Mouse (Mus musculus): ENCODE results near the gene Nprl2. TPM values are rescaled to one million over a fixed set of nuclear protein-coding genes. Genes with fewer than 3 reads are reported as not detected.

Gene Nprl2
- polyA plus RNA-seq (2014; fragmentation: Illumina TruSeq; extraction: RNeasy Lipid Tissue Mini Kit (QIAGEN cat#74804); ENCODE audit: low read depth, low replicate concordance): 2.4 TPM

GRCm38 (mm10) chr9:107541474-107542351 is at the start of gene Nprl2, which contains the start of gene Cyb561d2:
Gene Nprl2, plus strand, starts transcription at chr9:107542226.
Gene Cyb561d2, minus strand, starts transcription at chr9:107542193.

DNA sequence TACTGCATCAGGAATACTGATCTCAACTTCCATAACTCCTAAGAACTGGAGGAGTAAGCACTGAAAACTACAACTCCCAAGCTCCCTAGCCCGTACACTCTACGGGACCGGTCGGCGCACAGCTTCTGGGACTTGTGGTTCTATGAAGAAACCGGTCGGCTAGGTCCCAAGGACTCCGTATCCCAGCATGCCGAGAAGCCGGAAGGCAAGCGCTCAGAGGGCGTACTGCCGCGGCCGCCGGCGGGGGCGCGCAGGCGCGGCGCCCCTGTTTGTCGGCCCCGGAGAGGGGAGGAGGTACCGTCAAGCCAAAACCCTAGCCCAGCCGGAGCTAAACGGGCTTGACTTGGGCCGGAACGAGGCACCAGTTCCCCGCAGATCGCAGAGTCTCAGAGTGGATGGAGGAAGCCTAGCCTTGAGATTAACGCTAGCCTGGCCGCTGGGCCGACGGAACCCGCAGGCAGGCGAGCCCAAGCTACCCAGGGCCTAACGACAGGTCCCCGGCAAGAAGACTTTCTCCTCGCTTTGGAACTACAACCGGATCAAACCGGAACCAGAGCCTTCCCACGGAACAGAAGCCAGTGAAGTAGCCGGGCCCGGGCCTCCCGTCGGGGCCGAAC is 8.1 kb upstream of the Nprl2 start, which contains the start of gene Tmem115:
Tmem115 (plus strand) TSS at position 155 of the 617 bp plus-strand sequence.

DNA sequence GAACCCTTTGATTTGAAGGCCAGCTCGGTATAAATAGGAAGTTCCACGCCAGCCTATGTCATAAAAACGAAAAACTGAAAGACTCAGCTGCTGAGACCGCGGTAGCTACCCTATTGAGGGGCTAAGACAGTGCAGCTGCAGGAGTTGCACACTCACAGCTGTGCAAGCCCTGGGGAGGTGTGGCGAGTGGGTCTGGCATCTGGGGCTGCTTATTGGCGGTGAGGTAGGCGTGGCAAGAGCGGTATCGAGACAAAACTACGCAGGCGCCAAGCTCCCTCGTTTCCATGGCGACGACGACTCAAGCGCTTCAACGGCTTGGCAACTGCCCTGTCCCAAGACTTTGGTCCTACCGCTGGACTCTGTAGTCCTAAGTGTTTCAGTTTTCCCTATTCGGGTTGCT is 5.0 kb downstream of the Nprl2 start, which contains the start of gene Zmynd10:
Zmynd10 (plus strand) TSS at position 273 of the 400 bp plus-strand sequence.

DNA sequence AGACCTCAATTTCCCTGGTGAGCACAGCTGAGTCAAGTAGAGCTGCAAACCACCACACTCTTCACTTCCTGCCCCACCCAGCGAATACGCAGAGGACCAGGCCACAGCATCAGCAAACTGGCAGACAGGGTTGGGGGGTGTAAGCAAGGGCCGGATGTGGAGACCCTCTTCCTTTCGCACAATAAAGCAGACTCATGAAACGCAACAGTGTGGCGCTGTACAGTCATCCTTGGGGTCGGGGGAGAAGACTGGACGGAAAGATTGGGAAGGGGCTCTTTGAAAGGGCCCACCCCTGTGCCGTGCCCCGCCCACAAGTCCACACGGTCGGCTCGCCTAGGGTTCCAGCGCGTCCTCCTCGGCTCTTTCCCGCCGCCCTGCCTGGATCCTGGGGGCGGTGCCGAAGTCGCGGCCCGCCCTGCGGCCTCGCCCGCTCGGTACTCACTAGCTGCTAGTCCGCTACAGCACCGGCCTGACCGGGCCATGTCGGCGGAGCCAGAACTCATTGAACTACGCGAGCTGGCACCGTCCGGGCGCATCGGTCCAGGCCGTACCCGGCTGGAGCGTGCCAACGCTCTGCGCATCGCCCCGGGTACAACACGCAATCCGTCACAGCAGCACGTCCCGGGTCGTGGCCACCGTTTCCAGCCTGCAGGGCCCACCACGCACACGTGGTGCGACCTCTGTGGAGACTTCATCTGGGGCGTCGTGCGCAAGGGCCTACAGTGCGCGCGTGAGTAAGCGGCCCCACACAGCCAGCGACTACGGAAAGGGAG is 9.3 kb downstream of the Nprl2 start, which contains the start of gene Rassf1:
Rassf1 (plus strand) TSS at position 439 of the 773 bp plus-strand sequence.

DNA sequence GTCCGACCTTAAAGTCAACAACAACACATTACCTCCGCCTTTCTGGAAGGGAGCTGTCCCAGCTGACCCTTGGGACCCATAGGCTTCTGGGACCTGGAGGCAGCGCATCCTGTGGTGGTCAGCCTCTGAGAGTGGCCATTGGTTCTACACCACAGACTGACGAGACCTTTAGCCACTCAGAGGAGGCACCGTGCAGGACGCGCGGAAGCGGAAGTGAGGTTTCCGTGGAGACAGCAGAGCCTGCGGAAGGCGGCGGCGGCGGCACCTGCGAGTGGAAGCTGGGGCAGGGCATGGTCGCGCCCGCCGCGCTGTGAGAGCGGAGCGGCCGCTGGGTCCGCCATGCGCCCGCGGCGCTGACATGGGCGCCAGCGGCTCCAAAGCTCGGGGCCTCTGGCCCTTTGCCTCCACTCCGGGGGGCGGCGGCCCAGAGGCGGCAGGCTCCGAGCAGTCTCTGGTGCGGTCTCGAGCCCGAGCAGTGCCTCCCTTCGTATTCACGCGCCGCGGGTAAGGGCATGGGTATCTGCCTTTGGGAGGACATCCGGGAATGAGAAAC is 21.1 kb downstream of the Nprl2 start, which contains the start of gene Tusc2:
Tusc2 (plus strand) TSS at position 227 of the 553 bp plus-strand sequence.

DNA sequence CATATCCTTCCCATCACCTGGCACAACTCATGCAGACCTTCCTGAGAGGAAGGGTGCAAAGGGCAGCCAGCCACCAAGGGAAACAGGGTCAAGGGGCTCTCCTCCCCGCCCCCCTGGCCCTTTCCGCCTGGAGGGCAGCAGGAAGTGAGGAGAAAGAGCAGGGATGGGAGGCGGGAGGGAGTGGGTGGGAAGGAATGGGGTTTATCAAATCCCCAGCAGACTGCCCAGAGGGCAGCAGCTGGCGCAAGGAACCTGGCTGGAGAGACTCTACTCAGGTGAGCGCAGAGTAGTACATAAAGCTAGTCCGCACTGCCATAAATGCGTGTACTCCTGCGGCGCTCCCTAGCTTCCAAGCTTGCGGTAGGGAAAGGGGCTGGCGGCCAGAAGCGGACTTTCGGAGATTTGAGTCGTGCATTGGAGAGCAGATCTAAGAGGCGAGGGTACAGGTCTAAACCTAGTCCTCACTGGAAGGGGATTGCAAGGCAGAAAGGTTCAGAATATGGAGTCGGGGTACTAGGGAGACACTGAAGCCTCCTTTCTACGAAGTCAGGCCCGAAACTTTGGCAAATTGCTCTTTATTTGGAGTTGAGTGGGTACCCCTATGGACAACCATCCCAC is 25.8 kb downstream of the Nprl2 start, which contains the start of gene Hyal2:
Hyal2 (plus strand) TSS at position 244 of the 618 bp plus-strand sequence.

DNA sequence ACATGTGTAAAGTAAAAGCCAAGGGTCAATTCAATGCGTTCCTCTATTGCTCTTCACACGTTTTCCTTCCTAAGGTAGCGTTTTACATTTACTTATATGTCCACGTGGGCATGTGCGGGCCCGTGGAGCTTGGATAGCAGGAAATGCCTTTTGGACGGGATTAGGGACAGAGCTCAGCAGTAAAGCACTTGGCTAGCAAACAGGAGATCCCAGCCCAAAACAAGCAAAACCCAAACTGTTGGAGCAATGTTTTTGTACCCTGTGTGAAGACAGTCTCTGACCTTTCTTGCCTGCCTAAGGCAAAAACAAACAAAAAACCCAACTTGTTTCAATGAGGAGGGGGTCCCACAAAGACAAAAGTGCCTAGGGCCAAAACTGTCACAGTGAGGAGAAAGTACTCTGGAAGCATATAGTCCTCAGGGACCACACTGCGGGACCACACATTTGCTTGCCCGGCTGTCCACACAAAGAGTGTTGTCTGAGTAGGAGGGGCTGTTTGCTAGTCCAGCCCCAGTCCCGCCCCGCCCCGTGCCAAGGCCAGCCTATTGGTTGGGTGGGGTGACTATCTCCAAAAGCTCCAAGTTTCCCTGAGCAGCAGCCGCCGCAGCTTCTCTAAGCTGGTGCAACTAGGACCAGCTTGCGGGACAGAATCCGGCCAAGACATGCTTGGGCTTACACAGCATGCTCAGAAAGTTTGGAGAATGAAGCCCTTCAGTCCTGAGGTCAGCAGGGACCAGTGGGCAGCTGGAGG is 34.5 kb downstream of the Nprl2 start, which contains the start of gene Hyal1:
Hyal1 (plus strand) TSS at position 571 of the 751 bp plus-strand sequence.

DNA sequence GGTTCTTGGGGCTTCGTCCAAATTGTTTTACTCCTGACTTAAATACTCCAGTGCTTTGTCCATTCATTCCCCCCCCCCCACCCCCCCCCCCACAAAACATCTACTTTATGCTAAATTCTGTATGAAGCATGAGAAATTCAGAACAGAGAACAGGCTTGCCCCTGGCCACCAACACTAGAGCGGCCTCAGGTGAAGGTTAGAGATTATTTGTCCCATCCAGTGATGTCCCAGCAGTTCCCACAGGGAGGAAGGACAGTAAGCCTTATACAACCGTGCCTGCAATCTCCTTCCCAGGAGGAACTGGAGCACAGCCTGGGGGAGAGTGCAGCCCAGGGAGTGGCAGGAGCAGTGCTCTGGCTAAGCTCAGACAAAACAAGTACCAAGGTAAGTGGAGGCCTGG is 36.6 kb downstream of the Nprl2 start, which contains the start of gene Naa80:
Naa80 (plus strand) TSS at position 301 of the 400 bp plus-strand sequence.

DNA sequence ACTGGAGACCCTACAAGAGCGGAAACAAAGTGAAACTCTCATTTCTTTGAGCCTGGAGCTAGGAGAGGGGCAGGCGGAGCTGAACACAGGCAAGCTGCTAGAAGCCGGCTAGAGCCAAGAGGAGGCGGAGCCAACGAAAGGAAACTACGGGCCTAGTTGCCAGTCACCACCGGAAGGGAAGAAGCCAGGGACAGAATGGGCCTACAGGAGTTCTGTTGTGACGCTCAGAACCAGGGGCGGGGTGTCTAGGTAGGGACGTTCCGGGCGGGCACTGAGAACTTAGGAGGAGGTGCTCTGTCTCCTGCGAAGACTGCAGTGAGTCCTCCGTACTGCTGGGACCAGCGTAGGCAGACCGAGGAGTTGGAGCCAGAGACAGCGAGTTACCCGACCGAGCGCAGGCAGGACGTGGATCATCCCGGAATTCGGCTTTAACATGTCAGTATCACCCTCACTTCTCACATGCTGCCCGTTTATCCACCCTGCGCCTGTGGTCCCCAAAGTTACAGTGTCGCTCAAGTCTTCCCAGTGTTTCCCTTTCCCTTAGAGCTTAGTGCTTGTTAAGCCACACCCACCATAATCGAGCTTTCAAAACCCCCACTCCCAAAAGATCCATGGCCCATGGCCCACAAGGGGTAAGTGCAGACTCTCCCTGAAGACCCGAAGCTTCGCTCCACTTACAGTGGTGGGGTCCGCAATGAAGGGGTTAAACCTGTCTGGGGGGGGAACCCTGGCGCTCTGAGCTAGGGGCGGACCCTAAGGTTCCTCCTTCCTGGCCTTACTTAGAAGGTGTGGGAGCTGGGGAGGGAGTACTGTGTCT is 38.7 kb downstream of the Nprl2 start, which contains the start of gene Hyal3:
Hyal3 (plus strand) TSS at position 318 of the 817 bp plus-strand sequence.

GRCm38 (mm10) chr9:107586974-107587832 is 45.2 kb downstream of the Nprl2 start, which contains the start of gene Ifrd2:
Gene Ifrd2, plus strand, starts transcription at chr9:107587642.

Other genes with a start within 250 kb of the Nprl2 start
- 0.15 TPM for gene Cish, start 246.2 kb upstream of the Nprl2 start, polyA plus RNA-seq (2014; fragmentation: Illumina TruSeq; extraction: RNeasy Lipid Tissue Mini Kit (QIAGEN cat#74804); ENCODE audit: low read depth, low replicate concordance)
- 5.6 TPM for gene Hemk1, start 203.9 kb upstream of the Nprl2 start, polyA plus RNA-seq (2014; fragmentation: Illumina TruSeq; extraction: RNeasy Lipid Tissue Mini Kit (QIAGEN cat#74804); ENCODE audit: low read depth, low replicate concordance)
- gene 6430571L13Rik, start 201.6 kb upstream of the Nprl2 start, polyA plus RNA-seq (2014; fragmentation: Illumina TruSeq; extraction: RNeasy Lipid Tissue Mini Kit (QIAGEN cat#74804); ENCODE audit: low read depth, low replicate concordance): 0.15 TPM
- gene Cacna2d2, start 142.6 kb upstream of the Nprl2 start, polyA plus RNA-seq (2014; fragmentation: Illumina TruSeq; extraction: RNeasy Lipid Tissue Mini Kit (QIAGEN cat#74804); ENCODE audit: low read depth, low replicate concordance): 0.48 TPM
- gene Tmem115, start 8.3 kb upstream of the Nprl2 start, polyA plus RNA-seq (2014; fragmentation: Illumina TruSeq; extraction: RNeasy Lipid Tissue Mini Kit (QIAGEN cat#74804); ENCODE audit: low read depth, low replicate concordance): 0.27 TPM
- gene Cyb561d2, start within 50 bp of the Nprl2 start, polyA plus RNA-seq (2014; fragmentation: Illumina TruSeq; extraction: RNeasy Lipid Tissue Mini Kit (QIAGEN cat#74804); ENCODE audit: low read depth, low replicate concordance): 1.2 TPM
- gene Zmynd10, start 5.1 kb downstream of the Nprl2 start, polyA plus RNA-seq (2014; fragmentation: Illumina TruSeq; extraction: RNeasy Lipid Tissue Mini Kit (QIAGEN cat#74804); ENCODE audit: low read depth, low replicate concordance): 17.7 TPM
- gene Rassf1, start 9.3 kb downstream of the Nprl2 start, polyA plus RNA-seq (2014; fragmentation: Illumina TruSeq; extraction: RNeasy Lipid Tissue Mini Kit (QIAGEN cat#74804); ENCODE audit: low read depth, low replicate concordance): 34.0 TPM
- gene Tusc2, start 21.0 kb downstream of the Nprl2 start, polyA plus RNA-seq (2014; fragmentation: Illumina TruSeq; extraction: RNeasy Lipid Tissue Mini Kit (QIAGEN cat#74804); ENCODE audit: low read depth, low replicate concordance): 6.6 TPM
- gene Hyal2, start 25.7 kb downstream of the Nprl2 start, polyA plus RNA-seq (2014; fragmentation: Illumina TruSeq; extraction: RNeasy Lipid Tissue Mini Kit (QIAGEN cat#74804); ENCODE audit: low read depth, low replicate concordance): 0.08 TPM
- 1.2 TPM for gene Hyal1, start 34.7 kb downstream of the Nprl2 start, polyA plus RNA-seq (2014; fragmentation: Illumina TruSeq; extraction: RNeasy Lipid Tissue Mini Kit (QIAGEN cat#74804); ENCODE audit: low read depth, low replicate concordance)
- gene Naa80, start 36.7 kb downstream of the Nprl2 start, polyA plus RNA-seq (2014; fragmentation: Illumina TruSeq; extraction: RNeasy Lipid Tissue Mini Kit (QIAGEN cat#74804); ENCODE audit: low read depth, low replicate concordance): 1.5 TPM
- 0.32 TPM for gene Hyal3, start 38.6 kb downstream of the Nprl2 start, polyA plus RNA-seq (2014; fragmentation: Illumina TruSeq; extraction: RNeasy Lipid Tissue Mini Kit (QIAGEN cat#74804); ENCODE audit: low read depth, low replicate concordance)
- 6.6 TPM for gene Ifrd2, start 45.4 kb downstream of the Nprl2 start, polyA plus RNA-seq (2014; fragmentation: Illumina TruSeq; extraction: RNeasy Lipid Tissue Mini Kit (QIAGEN cat#74804); ENCODE audit: low read depth, low replicate concordance)
- 0.15 TPM for gene Sema3b, start 67.0 kb downstream of the Nprl2 start, polyA plus RNA-seq (2014; fragmentation: Illumina TruSeq; extraction: RNeasy Lipid Tissue Mini Kit (QIAGEN cat#74804); ENCODE audit: low read depth, low replicate concordance)
- 13.9 TPM for gene Gnai2, start 93.1 kb downstream of the Nprl2 start, polyA plus RNA-seq (2014; fragmentation: Illumina TruSeq; extraction: RNeasy Lipid Tissue Mini Kit (QIAGEN cat#74804); ENCODE audit: low read depth, low replicate concordance)
- gene Slc38a3, start 127.3 kb downstream of the Nprl2 start, polyA plus RNA-seq (2014; fragmentation: Illumina TruSeq; extraction: RNeasy Lipid Tissue Mini Kit (QIAGEN cat#74804); ENCODE audit: low read depth, low replicate concordance): not detected
- gene Gnat1, start 137.5 kb downstream of the Nprl2 start, polyA plus RNA-seq (2014; fragmentation: Illumina TruSeq; extraction: RNeasy Lipid Tissue Mini Kit (QIAGEN cat#74804); ENCODE audit: low read depth, low replicate concordance): not detected
- 0.32 TPM for gene Sema3f, start 168.2 kb downstream of the Nprl2 start, polyA plus RNA-seq (2014; fragmentation: Illumina TruSeq; extraction: RNeasy Lipid Tissue Mini Kit (QIAGEN cat#74804); ENCODE audit: low read depth, low replicate concordance)
- gene Rbm5, start 228.8 kb downstream of the Nprl2 start, polyA plus RNA-seq (2014; fragmentation: Illumina TruSeq; extraction: RNeasy Lipid Tissue Mini Kit (QIAGEN cat#74804); ENCODE audit: low read depth, low replicate concordance): 163 TPM

Measured in testis, adult 10 weeks (tissue).